Mouse (Mus musculus) frontal cortex, adult 2 months (tissue): Measurements from ENCODE around the gene C9orf72. TPM values are rescaled to one million over a fixed set of nuclear protein-coding genes. Genes with fewer than 3 reads are reported as not detected.

Experiments
- DNase-seq, 2 experiments: peaks; one replicate each; pipeline ENCODE4 v3.0.0; 2022; ENCODE audit warnings: low spot score in 1 of 2; ENCODE audit errors: extremely low spot score in 1 of 2
- polyA plus RNA-seq: library from polyadenylated mRNA; depleted of rRNA; stranded (reverse); fragments of >200 nt; gene quantifications from 2 replicates; pipeline ENCODE4 v1.2.3, GENCODE M21; 2012

Gene C9orf72
- polyA plus RNA-seq, 1 experiment = 21.1 TPM

DNA sequence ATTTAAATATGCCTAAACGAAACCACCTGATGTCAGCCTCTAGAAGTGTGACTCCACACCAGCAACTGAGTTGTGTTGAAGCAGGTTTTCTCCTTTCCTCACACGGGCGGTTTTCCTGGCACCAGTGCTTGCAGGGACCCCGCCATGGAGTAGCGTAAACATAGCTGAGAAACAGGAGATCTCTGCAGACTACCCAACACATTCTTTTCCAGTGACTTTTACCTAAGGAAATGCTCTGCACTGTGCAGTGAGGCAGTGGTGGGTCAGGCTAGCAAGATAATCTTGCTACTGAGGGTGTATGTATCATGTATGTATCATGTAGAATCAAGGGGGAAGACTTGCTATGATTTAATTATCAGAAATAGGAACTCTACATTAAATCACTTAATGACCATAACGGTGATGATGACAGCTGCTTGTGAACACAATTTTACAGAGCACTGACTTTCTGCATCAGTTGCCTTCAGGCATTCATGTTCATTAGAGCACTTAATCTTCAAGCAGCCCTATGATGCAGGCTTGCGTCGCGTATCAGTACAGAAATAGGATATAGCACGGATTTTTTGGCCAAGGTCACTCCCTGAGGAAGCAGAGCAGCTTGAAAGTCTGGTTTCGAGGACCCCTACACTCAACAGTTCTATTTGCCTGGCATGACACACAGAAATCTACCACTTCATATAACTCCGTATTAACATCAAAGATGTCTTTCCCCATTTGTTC is 47.9 kb downstream of the C9orf72 start:
- no peak for DNase-seq

DNA sequence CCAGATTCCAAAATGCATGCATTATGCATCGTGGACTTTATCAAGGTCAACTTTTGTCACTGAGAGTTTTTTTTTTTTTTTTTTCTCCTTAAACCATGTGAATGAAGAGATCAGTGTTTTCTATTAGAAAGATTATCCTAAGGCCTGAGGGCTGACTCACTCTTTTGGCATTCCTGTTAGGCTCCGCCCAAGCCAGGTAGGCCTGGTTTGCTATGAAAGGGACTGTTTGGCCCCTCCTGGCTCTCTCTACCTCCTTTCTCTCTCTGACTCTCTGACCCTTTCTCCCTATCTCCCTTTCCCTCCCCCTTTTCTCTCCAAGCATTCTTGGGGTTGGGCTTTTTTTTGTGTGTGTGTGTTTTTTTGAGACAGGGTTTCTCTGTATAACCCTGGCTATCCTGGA is 50.4 kb downstream of the C9orf72 start:
- no peak for DNase-seq

DNA sequence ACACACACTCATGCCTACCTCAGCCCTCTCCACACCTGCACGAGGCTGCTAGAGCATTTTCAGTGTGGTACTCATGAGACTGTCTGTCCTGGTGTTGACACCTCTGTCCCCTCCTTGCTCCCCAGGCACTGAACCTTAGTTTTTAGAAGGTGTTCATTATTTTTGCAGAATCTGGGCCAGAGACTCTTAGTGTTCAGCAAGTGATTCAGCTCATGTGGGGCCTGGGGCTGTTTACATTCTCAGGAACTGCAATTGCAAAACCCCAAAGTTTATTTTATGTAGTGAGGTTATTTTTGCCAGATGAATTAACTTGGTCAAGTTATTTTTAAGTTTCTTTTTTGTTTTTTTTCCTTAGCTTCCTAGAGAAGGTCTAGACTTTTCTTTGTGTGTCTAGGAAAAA is 52.4 kb downstream of the C9orf72 start:
- DNase-seq = no peak

DNA sequence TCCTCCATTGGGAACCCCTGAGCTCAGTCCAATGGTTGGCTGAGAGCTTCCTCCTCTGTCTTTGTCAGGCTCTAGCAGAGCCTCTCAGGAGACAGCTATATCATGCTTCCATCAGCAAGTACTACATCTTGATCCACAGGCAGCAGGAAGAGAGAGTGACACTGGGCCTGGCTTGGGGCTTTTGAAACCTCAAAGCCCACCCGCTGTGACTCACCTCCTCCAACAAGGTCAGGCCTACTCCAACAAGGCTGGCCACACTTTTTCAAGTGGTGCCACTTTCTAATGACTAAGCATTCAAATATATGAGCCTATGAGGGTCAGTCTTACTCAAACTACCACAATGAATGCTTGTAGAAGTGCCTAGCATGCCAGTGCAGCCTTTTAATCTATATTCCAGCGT is 53.5 kb downstream of the C9orf72 start:
- no peak for DNase-seq

DNA sequence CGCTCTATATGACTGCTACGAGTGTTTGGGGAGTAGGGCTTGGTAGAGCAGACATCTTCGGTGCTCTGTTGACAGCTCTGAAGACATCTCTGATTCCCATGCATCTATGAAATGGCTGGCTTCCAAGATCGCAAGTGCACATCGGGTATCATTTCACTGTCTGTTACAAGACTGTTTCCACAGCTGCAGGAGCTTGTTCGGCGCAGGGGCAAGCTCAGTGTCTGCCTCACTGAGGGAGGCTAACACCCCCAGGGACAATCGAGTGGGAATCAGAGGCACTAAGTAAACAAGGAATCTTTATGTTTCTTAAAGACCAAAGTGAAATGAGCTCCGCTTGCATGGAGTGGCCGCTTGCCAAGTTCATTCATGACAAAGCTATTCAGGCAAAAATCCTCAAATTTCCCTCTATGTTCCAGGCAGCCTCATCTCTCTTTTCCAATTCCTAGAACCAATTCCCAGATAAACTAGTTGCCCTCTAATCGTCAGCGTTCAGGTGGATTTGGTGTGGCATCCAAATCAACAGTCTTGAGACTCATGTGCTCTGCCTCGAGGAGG is 56.3 kb downstream of the C9orf72 start:
- DNase-seq = no peak

DNA sequence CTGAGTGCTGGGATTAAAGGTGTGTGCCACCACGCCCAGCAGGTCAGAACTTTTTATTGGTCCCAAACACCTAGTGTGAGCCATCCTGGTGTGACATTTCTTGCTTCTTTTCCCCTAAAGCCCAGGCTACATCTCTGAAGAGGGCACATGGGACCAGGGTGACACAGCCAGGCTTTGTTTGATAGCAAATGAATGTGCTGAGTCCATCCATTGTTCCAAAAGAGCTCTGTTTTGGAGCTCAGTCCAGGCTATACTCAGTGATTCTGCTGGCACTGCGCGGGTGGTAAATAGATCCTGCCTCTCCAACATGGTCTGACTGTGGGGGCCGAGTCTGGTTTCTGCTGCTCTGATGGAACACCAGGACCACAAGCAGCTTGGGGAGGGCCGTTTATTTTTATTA is 58.1 kb downstream of the C9orf72 start:
- peak in 1 of 2 experiments; percentile 23 for DNase-seq

DNA sequence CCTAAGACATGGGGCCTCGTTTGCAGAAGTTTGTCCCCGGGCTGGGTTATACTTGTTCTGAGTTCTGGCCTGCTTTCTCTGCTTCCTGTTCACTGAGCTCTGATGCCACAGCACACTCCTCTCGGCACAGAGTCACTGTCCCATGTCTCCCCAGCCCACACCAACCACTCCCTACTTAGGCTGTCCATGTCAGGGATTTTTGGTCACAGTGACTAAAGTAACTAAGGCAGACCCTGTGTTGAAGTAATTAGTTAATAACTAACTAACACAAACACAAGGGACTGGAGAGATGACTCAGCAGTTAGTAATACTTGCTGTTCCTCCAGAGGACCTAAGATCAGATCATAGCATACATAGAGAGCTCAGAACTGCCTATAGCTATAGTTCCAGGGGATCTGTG is 60.0 kb downstream of the C9orf72 start:
- DNase-seq = no peak

DNA sequence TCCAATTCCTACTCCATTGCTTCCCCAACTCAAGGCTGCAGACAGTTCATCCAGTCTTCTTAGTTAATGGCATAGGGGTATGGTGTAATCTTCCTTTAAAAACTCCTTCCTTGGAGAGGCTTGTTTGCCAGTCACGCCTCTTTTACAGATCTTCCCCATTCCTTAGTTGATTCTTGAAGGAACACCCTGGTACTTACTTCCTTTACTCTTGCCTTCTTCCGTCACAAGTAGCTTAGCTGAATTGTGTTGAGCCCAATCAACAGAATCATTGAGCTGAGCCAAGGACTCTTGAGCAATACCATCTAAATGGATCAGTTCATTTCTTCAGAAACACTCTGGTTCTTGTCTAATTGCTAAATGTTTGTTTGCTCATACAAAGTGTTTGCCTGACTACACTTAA is 60.7 kb downstream of the C9orf72 start:
- DNase-seq = no peak

DNA sequence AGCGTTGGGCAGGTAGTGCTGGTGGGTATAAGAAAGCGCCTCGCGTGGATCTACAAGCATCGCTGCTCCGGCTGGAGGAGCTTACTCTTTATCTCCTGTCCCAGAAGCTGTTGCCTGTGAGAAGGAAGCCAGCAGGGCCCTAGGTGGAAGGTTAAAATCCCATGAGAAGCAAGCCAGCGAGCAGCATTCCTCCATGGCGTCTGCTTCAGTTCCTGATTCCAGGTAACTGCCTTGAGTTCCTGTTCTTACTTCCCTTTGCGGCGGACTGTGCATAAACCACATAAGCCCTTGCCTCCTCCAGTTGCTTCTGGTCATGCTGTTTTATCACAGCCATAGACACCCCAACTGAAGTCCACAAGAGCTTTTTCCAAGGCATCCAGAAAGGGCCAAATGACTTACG is 68.2 kb downstream of the C9orf72 start:
- DNase-seq = no peak

DNA sequence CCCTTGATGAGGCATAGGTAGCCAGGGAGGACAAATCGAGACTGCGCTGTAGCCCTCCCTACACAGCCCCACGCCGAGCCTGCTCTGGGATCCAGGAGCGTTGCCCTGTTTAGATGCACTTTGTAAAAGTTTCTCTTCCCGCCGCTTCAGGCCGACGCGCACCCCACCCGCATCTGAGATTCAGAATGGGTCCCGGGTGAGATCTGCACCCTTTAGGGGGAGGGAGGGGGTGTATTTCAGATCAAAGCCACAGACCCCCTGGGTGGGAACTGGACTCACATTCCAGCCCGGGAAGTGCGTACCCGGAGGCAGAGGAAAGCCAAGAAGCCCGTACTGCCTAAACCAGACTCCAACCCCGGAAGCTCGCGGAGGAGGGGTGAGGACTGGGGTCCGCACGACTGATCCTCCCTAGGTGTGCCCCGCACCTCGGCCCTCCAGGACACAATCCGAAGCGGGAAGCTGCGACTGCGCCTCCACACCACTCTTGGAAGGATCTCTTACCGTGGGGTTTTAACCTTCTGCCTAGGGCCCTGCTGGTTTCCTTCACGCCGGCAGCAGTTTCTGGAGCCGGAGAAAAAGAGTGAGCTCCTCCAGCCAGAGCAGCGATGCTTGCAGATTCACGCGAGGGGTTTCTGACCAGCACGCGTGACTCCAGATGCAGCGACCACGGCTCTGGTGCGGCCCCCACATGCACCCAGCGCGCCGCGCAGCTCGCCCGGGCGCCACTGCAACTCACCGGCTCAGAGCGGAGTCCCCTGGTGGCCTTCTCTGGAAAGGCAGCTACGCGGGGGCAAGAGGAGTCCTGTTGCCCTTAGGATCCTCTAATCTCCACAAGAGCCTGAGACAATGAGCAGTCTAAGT is 69.0 kb downstream of the C9orf72 start, which contains the start of gene Mob3b:
Gene Mob3b, minus strand, starts transcription at position 734 of the 861 bp plus-strand sequence.
- peak; percentile 41 to 88 for DNase-seq

DNA sequence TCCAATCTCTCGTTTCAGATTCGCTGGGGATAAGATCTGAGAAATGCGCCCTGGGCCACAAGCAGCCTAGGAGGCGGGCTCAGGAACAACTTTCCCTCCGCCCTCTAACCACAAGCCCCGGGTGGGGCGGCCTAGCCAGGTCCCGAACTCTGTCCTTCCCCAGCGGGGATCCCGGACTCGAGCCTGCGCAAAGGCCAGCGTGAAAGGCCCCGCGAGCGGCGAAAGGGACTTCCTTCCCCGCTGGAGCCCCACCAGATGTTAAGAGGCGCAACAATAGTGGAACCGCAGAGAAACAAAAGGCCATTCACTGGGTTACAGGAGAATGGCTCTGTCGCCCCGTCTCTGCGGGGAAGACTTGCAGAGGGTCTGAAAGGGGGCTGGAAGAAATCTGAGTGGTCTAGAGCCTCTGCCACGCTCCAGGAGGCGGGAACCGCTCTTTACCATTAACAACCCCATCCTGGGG is 69.8 kb downstream of the C9orf72 start:
- DNase-seq = no peak

DNA sequence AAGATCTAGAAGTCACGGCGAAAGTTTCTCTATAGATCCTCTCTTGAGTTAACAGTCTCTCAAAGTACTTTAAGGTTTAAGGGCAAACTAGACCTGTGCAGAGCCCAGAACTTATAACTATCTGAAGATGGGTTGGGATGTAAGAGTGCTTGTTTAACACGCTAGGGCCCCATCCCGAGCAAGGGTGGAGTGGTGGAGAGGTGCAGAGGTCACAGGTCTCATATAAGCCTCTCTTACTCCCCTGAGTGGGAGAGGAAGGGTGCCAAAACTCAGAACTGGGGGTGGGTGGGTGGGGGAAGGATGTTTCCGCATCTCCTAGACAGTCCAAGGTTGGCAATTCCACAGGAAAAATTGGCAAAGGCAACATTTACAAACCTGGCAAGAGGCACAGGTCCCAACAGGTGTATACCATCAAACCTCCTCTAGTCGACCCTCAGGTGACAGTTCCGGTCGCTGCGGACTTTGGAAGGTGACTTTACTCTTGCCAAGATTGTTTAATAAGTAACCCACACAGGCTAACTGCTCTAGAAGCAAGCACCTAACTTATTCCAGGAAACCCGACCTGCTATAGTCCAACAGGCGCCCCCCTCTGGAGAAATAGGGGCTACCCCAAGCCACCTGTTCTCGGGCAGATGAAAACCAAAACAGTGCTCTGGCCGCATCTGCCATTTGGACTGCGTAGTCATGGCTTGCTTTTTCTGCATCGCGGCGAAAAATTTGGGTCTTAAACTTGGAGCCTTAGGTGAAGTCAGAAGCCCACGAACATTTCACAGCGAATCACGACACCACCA is 70.6 kb downstream of the C9orf72 start:
- no peak for DNase-seq

DNA sequence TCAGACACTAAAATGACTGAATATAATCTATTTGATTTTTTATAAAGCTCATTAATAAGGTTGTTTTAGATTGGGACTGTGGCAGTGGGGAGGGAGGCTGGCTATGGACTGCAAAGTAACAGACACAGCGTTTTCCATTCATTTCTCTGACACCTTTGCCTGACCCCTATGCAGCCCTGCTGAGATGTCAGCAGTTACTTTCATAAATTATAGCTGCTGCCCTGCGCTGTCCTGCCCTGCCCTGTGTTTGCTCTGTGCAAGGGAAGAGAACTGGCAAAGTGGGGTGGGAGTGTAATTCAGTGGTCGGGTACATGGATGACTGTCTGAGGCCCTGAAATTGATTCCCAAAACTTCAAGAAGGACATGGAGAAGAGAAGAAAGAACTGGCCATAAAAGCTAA is 71.9 kb downstream of the C9orf72 start:
- DNase-seq = no peak

DNA sequence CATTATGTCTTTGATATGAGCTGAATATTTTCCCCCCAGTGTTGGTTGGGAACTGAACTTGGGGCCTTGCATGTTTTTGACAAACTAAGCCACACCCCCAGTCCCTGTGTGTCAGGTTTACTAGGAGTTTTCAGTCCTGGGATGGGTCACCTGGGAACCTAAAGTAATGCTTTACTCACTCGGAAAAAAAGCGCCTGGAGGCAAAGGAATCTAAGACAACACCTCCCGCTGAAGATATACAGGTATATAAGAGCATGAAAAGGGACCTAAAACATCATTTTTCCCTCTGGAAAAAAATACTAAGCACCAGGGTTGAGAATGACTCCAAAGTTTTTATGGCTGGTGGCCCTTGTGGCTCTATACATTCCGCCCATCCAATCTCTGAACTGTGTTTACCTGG is 74.2 kb downstream of the C9orf72 start, which contains the start of gene Ifnk:
Gene Ifnk, plus strand, starts transcription at position 301 of the 400 bp plus-strand sequence.
- DNase-seq = no peak

DNA sequence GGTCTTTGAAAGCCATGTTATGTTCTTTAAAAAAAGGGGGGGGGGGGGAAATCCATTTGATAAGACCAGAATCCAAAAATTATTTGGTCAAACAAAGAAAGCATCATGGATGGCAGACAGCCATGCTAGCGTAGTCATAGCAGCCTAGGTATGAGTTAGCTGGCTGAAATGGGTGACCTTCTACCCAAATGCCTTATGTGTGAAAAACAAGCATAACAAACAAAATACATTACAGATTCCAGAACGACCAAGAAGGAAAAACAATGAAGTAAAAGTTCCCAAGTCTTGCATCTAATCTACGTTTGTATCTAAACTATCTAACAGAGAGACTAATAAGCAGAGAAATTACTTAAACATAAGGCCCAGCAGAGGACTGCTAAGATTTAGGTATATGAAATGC is 75.3 kb downstream of the C9orf72 start:
- DNase-seq = no peak

DNA sequence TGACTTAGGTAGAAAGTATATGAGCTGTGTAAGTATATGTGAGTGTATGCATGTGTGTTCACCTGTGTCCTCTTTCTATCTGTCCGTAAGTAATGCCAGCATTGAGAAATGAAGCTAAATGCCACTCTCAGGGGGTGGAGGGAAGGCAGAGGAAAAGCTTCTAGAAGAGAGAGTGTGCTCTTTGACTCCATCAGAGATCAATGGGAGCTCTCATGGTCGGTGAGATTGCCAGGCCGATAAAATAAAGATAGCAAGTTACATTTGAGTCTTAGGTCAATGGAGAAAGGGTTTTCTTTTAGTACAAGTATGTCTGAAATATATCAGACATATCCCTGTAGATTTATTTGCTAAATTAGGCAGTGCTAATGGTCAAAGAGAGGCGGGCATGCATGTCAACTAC is 77.6 kb downstream of the C9orf72 start:
- no peak for DNase-seq

DNA sequence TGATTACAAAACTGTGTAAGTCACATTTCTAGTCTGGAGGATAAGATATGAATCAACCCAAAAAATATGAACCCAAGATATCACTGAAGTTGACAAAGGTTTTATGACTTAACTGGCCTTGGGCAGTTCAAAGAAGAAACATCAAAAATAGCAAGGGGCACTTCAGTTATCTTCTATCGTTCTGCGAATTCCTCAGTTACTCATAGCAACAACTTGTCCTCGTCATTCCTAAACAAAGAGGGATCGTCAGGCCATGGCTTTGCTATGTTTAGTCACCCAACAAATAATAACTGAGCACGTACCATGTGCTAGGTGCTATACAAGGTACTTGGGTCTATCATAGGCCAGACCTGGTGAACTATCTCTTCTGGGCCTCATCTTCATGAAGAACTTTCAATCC is 79.4 kb downstream of the C9orf72 start:
- DNase-seq = no peak

DNA sequence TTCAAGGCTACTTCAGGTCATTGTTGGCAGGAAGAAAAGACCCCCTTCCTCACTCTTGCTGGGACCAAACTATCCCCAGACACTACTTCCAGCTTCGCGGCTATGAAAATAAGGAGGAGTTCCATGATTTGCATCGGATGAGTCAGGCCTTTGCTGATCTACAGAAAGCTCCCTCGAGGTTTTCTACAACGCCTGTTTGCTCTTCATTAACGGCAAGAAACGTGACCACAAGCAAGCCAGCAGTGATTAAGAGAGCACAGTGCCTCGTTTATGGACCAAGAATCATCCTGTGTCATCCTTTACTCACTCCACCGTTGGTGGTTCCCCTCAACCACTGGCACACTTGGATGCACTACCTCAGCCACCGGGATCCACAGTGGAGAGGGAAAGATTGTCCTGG is 80.2 kb downstream of the C9orf72 start:
- no peak for DNase-seq

DNA sequence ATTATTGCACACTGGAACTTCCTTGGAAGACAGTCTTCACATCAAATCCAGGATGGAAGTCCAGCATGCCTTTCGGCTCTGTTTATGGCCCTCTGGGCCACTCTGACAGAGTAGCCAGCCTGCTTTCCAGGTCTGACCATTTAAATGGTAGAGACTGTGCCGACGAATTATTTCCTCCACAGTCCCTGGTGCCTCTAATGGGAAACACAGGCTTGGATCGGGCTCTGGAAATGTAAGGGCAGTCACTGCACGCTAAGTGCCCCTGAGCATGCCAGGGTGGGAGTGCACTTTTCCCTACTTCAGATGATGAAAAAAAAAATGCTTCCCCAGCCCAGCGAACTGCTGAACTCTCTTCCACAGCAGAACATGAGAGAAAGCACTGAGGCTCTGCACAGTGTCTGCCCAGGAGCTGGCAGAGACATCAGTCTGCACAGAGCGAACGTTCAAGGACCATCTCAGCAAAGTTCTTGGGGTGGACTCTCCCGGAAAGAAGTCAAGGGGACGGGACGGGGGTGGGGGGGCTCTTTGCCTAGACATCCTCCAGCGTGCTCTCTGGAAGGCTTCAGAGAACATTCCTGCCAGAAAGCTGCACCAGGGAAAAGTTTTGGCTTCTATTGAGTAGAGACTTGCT is 82.4 kb downstream of the C9orf72 start:
- DNase-seq = no peak
